Mouse (Mus musculus) myocyte (in vitro differentiated cells): ENCODE measurements around the gene Mtpn.

Experiments
- CEBPB ChIP-seq: IDR thresholded peaks from 2 replicates; pipeline ENCODE4 v1.6.1; 2011; ENCODE audit warnings: mild to moderate bottlenecking, moderate library complexity; ENCODE audit not compliant: poor library complexity, insufficient read depth, severe bottlenecking
- E2F4 ChIP-seq: IDR thresholded peaks from one replicate; pipeline ENCODE4 v1.6.1; 2011; ENCODE audit warnings: mild to moderate bottlenecking, control low read depth, moderate library complexity; ENCODE audit not compliant: insufficient read depth
- MAX ChIP-seq: IDR thresholded peaks from one replicate; pipeline ENCODE4 v1.6.1; 2011; ENCODE audit warnings: low read depth, mild to moderate bottlenecking, control low read depth
- POLR2A ChIP-seq: IDR thresholded peaks from one replicate; pipeline ENCODE4 v1.6.1; 2011; ENCODE audit warnings: low read depth, mild to moderate bottlenecking, control low read depth, moderate library complexity; ENCODE audit not compliant: insufficient read length
- POLR2AphosphoS2 ChIP-seq: IDR thresholded peaks from one replicate; pipeline ENCODE4 v1.6.1; 2011; ENCODE audit warnings: low read depth, control low read depth; ENCODE audit not compliant: insufficient read length
- REST ChIP-seq: IDR thresholded peaks from one replicate; pipeline ENCODE4 v1.6.1; 2011; ENCODE audit warnings: mild to moderate bottlenecking, control low read depth, moderate library complexity; ENCODE audit not compliant: insufficient read depth, insufficient read length
- USF1 ChIP-seq: IDR thresholded peaks from one replicate; pipeline ENCODE4 v1.6.1; 2011; ENCODE audit warnings: low read depth, mild to moderate bottlenecking, control low read depth, moderate library complexity

DNA sequence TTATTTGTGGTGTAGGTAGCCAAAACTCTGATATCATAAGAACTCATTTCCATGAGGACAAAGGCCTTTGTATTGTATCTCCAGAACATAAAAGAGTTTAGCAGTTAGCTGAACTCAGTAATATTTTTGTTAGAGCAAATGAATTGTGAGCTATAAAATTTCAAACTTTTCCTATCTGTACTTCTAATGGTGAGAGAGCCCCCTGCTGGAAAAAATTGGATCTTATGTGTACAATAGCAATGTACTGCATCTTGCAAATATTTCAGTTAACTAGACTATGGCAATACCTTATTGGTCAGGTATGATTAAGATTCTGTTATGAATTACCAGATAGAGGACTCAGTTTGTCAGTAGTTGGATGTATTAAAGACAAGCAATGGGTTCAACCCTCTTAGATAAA lies 28.1 kb upstream of the Mtpn start:
- TF ChIP-seq POLR2A (no peak), MAX (no peak), REST (no peak), POLR2AphosphoS2 (no peak), E2F4 (no peak), USF1 (no peak), CEBPB (no peak)
